Mouse (Mus musculus) ES-CJ7 (cell line): ENCODE measurements around the gene BC003965.
"Not testable (repeated sequence)": the region's sequence is repeated elsewhere in the genome, so short reads cannot be mapped to it uniquely, and the experiment has no call there.

Source experiments
- DNase-seq: peaks from one replicate; pipeline ENCODE4 v3.0.0; 2011; ENCODE audit warnings: low read depth, low spot score

The BC003965 gene

GRCm38 (mm10) chr17:25219492-25220295 lies 35.3 kb downstream of the BC003965 start:
- DNase-seq, result no peak

GRCm38 (mm10) chr17:25220746-25221145 lies 36.4 kb downstream of the BC003965 start:
- no peak for DNase-seq

- DNase-seq, result peak; percentile 72
These were observed 37.6 kb downstream of the BC003965 start for GRCm38 (mm10) chr17:25221821-25222503.

DNA sequence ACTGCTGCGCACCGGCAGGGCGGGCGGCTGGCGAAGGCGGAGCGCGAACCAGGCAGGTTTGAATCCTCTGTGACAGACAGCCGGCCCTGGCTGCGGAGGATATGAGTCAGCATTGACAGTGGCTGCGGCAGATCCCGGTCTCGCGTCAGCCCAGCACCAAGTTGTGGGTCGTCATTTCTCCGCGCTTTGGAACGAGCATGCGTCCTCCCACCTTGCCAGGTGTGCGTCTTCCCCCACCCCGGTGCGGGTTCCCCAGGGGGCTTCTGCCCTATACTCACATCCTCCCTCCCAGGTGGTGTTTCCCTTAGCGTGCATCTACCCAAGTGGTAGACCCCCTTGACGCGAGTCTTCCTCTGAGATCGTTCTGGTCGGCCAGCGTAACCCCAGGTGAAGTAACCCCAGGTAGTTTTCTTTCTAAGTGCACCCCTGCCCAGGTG lies 38.2 kb downstream of the BC003965 start:
- DNase-seq, result not testable (repeated sequence)

DNA sequence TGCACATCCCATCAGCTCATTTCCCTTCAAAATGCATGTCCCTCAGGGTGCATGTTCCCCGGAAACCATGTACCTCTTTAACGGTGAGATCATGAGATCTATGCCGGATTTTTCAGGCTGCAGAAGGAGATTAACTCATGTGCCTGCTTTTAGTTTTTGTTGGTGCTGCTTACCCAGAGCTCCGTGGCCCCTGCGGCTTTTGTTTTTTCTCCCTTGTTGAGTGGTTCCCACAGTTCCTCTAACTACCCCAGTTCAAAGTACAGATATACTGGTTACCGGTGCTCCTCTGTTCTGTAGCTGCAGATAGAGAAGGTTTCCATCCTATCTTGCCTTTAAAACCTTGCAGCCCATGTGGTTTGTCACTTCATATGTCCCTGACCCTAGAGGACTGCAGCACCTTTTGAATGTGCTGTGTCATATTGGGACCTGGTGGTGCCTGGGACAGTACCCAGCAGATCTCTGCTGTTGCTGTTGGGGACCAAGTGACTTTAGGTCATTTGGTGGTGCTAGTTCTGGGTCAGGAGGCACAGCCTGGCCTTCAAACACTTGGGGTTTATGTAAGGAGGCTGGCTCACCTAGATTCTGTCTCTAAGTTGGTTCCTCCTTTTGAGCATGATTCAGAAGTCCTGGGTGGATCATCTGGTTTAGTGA lies 38.7 kb downstream of the BC003965 start:
- DNase-seq, result no peak

GRCm38 (mm10) chr17:25224586-25225222 lies 40.4 kb downstream of the BC003965 start:
- DNase-seq, result no peak

DNA sequence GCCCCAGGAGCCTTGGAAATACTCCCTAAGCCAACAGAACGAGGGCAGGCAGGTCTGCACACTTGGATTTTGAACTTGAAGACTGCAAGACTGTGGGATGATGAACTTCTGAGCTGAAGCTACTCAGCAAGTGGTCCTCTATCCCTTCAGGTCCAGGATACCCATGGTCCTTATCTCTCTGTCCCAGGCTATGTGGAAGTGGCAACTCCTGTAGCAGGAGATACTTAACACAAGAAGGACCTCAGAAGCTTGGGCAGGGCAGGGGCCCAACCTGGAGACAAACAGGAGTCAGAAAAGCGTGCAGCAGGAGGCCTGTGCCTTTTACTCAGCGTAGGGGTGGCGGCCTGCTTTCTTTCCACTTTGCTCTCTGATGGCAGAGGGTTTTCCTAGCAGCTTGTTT lies 41.3 kb downstream of the BC003965 start:
- no peak for DNase-seq

DNA sequence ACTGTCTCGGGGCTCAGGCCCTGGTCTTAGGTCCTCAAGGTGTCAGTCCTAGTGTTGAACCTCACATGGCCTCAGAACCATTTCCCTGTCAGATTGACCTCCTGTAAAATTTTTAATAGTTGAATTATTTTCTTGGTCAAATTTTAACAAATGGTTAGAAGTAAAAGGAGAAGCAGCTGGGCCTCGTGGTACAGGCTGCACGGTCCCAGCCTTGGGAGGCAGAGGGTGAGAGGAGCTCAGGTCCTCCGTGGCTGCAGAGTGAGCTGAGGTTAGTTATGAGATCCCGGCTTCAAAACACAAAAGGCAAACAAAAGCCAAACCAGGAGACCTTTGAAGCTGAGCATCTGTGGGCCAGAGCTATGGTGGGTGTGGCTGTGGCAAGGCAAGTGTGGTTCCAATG lies 43.6 kb downstream of the BC003965 start:
- no peak for DNase-seq

DNA sequence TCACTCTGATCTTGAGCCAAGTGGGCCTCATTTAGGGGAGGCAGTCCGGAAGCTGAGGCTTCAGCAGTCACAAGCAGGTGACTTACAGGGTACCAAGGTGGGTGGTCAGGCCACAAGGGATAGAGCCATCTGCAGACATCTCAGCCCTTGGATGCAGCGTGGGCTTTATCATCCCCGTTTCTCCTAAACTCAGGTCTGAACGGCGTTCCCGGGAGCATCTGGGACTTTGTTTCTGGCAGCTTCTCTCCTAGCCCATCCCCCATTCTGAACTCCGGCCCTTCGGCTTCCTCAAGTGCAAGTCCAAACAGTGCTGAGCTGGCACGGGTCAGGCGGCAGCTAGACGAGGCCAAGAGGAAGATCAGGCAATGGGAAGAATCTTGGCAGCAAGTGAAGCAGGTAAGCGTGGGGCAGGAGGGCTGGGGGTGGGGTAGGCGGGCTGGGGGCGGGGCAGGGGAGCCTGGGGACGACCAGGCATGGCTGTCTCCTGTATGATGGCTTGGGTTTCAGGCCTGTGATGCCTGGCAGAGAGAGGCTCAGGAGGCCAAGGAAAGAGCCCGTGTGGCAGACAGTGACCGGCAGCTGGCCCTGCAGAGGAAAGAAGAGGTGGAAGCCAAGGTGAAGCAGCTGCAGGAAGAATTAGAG lies 45.8 kb downstream of the BC003965 start:
- DNase-seq, result not testable (repeated sequence)

GRCm38 (mm10) chr17:25230700-25231099 lies 46.3 kb downstream of the BC003965 start:
- DNase-seq, result no peak

DNA sequence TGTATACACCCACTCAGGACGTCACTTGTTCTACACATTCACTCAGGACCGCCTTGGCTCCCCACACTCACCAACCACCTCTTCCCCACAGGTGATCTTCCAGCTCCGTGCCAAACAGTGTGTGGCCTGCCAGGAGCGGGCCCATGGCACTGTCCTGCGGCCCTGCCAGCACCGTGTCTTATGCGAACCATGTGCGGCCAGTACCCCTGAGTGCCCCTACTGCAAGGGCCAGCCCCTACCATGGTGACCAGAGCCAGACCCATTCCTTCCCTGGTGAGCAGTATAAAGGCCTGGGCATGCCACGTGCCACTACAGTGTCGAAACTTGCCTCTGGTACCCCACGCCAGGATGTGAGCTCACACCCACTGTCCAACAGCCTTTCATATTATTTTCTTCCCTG lies 47.3 kb downstream of the BC003965 start:
- DNase-seq, result not testable (repeated sequence)

GRCm38 (mm10) chr17:25235635-25236034 lies 51.3 kb downstream of the BC003965 start:
- DNase-seq, result no peak
